Mouse (Mus musculus): Measurements from ENCODE around the gene Nr3c2. TPM values are rescaled to one million over a fixed set of nuclear protein-coding genes. Genes with fewer than 3 reads are reported as not detected.

The Nr3c2 gene
- polyA plus RNA-seq, 1 experiment from 2014 or later: 3.6 TPM

DNA sequence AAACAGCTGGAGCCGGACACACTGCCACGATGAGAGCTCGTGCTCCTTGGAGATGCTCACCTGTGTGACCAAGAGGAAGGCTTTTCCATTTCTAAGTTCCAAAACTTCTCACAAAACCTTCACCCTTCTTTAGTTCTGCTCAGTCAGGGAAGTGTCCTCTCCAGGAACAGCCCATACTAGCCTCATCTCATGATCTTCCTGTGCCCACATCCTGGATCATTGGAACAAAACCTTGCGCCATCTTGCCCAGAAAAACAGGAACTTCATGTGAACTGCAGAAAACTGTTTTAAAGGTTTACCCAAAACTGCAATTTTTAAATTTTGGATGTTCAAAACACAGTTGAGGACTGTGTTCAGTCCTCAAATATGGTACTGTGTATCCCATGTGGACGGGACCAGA, 142.0 kb downstream of the Nr3c2 start:
- no peak for ATAC-seq (ENCODE audit: low read depth)
- Histone ChIP-seq H3K4me2 (ENCODE audit: low read depth, low read length) (no peak overlapping the region), H3K36me3 (ENCODE audit: control insufficient read depth, insufficient read depth, low read length) (no peaks in the 10 kb centered on the region), H3K4me1 (replicated peaks; ENCODE audit: control insufficient read depth, insufficient read depth, low read length) (no peaks in the 10 kb centered on the region), H3K27me3 (ENCODE audit: control insufficient read depth, insufficient read depth, low read depth, low read length) (no peaks in the 10 kb centered on the region), H3K4me3 (ENCODE audit: low read length) (no peak overlapping the region), H3K9ac (ENCODE audit: low read length) (no peak overlapping the region), H3K27ac (ENCODE audit: low read length) (no peak overlapping the region), H3K9me3 (ENCODE audit: control insufficient read depth, low read length) (no peaks in the 10 kb centered on the region)
- WGBS: 91% methylated on average over 5 of the region's 5 CpGs

DNA sequence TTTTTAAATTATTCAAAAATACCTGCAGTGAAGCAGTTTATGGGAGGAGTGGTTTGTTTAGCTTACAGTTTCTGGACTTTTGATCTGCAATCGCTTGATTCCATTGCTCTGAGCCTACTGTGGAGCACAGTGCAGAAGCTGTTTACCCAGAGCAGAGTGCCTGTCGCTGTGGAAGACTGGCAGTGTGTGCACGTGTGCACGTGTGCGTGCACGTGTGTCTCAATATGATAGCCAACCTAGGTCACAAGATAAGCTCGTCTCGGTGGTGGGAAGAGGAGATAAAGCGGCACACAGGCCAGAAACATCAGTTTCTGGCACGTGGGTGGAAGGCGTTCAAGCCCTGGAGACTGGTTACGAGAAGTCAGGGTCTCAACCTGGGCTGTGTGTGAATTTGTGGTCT, 145.6 kb downstream of the Nr3c2 start:
- no peak overlapping the region for H3K27ac ChIP-seq (ENCODE audit: low read length)
- H3K4me2 ChIP-seq (ENCODE audit: low read depth, low read length): no peak overlapping the region
- no peak for ATAC-seq (ENCODE audit: low read depth)
- H3K36me3 ChIP-seq (ENCODE audit: control insufficient read depth, insufficient read depth, low read length): no peaks in the 10 kb centered on the region
- no peak overlapping the region for H3K9ac ChIP-seq (ENCODE audit: low read length)
- no peaks in the 10 kb centered on the region for H3K4me1 ChIP-seq (replicated peaks; ENCODE audit: control insufficient read depth, insufficient read depth, low read length)
- H3K9me3 ChIP-seq (ENCODE audit: control insufficient read depth, low read length): no peaks in the 10 kb centered on the region
- no peaks in the 10 kb centered on the region for H3K27me3 ChIP-seq (ENCODE audit: control insufficient read depth, insufficient read depth, low read depth, low read length)
- H3K4me3 ChIP-seq (ENCODE audit: low read length): no peak overlapping the region
- 62% methylated on average over 12 of the region's 12 CpGs for WGBS

DNA sequence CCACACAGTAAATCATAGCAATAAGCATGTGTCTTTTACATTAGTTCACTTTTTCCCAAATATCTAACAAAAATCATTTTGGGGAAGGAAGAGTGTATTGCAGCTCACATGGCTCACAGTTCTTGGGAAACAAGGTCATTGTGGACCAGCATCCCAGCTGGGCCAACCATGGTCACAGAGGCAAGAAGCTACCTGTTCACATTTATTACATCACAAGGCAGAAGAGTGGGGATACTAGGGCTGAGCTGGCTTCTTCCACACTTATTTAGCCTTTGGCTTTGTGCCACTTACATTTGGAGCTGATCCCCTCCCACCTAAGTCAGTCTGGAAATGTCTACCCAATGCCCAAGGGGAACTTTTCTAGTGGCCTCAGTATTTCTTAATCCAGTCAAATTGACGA, 146.5 kb downstream of the Nr3c2 start:
- H3K4me1 ChIP-seq (replicated peaks; ENCODE audit: control insufficient read depth, insufficient read depth, low read length): no peaks in the 10 kb centered on the region
- ATAC-seq (ENCODE audit: low read depth): no peak
- H3K36me3 ChIP-seq (ENCODE audit: control insufficient read depth, insufficient read depth, low read length): no peaks in the 10 kb centered on the region
- no peak overlapping the region for H3K9ac ChIP-seq (ENCODE audit: low read length)
- H3K9me3 ChIP-seq (ENCODE audit: control insufficient read depth, low read length): no peaks in the 10 kb centered on the region
- 82% methylated on average over 1 of the region's 1 CpGs for WGBS
- no peak overlapping the region for H3K4me2 ChIP-seq (ENCODE audit: low read depth, low read length)
- no peak overlapping the region for H3K27ac ChIP-seq (ENCODE audit: low read length)
- no peak overlapping the region for H3K4me3 ChIP-seq (ENCODE audit: low read length)
- H3K27me3 ChIP-seq (ENCODE audit: control insufficient read depth, insufficient read depth, low read depth, low read length): no peaks in the 10 kb centered on the region

DNA sequence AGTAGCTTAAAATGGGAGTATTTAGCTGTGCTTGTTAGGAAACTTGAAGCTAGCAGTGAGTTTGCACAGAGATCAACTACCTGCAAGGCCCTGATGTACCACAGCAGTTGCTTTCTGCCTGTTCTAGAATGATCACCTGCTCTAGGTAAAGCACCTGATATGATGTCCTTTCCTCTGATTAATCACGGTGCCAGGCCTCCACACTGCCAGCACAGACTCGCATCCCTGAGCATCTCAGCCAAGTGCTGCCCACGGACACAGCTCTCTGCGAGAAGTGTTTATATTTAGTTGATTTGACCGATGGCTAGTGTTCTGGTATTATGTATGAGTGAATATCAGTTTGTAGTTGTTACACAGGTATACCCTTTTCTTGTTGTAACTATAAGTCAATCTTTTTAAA, 147.0 kb downstream of the Nr3c2 start:
- Histone ChIP-seq H3K9ac (ENCODE audit: low read length) (no peak overlapping the region), H3K27ac (ENCODE audit: low read length) (no peak overlapping the region), H3K4me3 (ENCODE audit: low read length) (no peak overlapping the region), H3K9me3 (ENCODE audit: control insufficient read depth, low read length) (no peaks in the 10 kb centered on the region), H3K27me3 (ENCODE audit: control insufficient read depth, insufficient read depth, low read depth, low read length) (no peaks in the 10 kb centered on the region), H3K4me1 (replicated peaks; ENCODE audit: control insufficient read depth, insufficient read depth, low read length) (no peaks in the 10 kb centered on the region), H3K4me2 (ENCODE audit: low read depth, low read length) (no peak overlapping the region), H3K36me3 (ENCODE audit: control insufficient read depth, insufficient read depth, low read length) (no peaks in the 10 kb centered on the region)
- no peak for ATAC-seq (ENCODE audit: low read depth)
- WGBS: 65% methylated on average over 5 of the region's 5 CpGs

DNA sequence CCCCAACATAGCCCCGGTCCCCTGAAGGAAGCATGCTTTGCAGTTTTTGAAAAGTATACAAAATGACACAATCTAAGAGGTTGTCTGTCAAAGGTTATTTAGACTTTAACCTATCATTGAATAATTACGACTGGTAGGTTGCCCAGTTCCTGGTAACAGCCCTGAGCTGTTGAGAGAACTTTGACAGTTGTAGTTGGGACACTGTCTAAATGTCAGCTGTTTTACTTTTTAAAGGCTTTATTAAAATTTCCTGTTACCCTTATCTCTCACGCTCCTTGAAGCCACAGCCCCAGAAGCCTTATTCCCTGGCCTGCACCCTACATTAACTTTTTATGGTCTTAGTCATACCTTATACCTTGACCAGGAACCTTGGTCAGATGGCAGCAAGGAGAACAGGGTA, 147.5 kb downstream of the Nr3c2 start:
- Histone ChIP-seq H3K4me2 (ENCODE audit: low read depth, low read length) (no peak overlapping the region), H3K27me3 (ENCODE audit: control insufficient read depth, insufficient read depth, low read depth, low read length) (no peaks in the 10 kb centered on the region), H3K36me3 (ENCODE audit: control insufficient read depth, insufficient read depth, low read length) (no peaks in the 10 kb centered on the region), H3K4me3 (ENCODE audit: low read length) (no peak overlapping the region), H3K27ac (ENCODE audit: low read length) (no peak overlapping the region), H3K9ac (ENCODE audit: low read length) (no peak overlapping the region), H3K4me1 (replicated peaks; ENCODE audit: control insufficient read depth, insufficient read depth, low read length) (no peaks in the 10 kb centered on the region), H3K9me3 (ENCODE audit: control insufficient read depth, low read length) (no peaks in the 10 kb centered on the region)
- ATAC-seq (ENCODE audit: low read depth): no peak
- 41% methylated on average over 3 of the region's 3 CpGs for WGBS

- no peak overlapping the region for H3K9ac ChIP-seq (ENCODE audit: low read length)
- ATAC-seq (ENCODE audit: low read depth): no peak
- no peaks in the 10 kb centered on the region for H3K27me3 ChIP-seq (ENCODE audit: control insufficient read depth, insufficient read depth, low read depth, low read length)
- no peak overlapping the region for H3K4me3 ChIP-seq (ENCODE audit: low read length)
- no peaks in the 10 kb centered on the region for H3K9me3 ChIP-seq (ENCODE audit: control insufficient read depth, low read length)
- H3K4me2 ChIP-seq (ENCODE audit: low read depth, low read length): no peak overlapping the region
- no peaks in the 10 kb centered on the region for H3K36me3 ChIP-seq (ENCODE audit: control insufficient read depth, insufficient read depth, low read length)
- 64% methylated on average over 10 of the region's 10 CpGs for WGBS
- no peaks in the 10 kb centered on the region for H3K4me1 ChIP-seq (replicated peaks; ENCODE audit: control insufficient read depth, insufficient read depth, low read length)
- no peak overlapping the region for H3K27ac ChIP-seq (ENCODE audit: low read length)
Measured at GRCm38 (mm10) chr8:77051399-77052275, 152.4 kb downstream of the Nr3c2 start.

GRCm38 (mm10) chr8:77055492-77056021, 156.3 kb downstream of the Nr3c2 start:
- Histone ChIP-seq H3K27ac (ENCODE audit: low read length) (no peak overlapping the region), H3K9me3 (ENCODE audit: control insufficient read depth, low read length) (no peaks in the 10 kb centered on the region), H3K27me3 (ENCODE audit: control insufficient read depth, insufficient read depth, low read depth, low read length) (no peaks in the 10 kb centered on the region), H3K4me2 (ENCODE audit: low read depth, low read length) (no peak overlapping the region), H3K9ac (ENCODE audit: low read length) (no peak overlapping the region), H3K4me3 (ENCODE audit: low read length) (no peak overlapping the region), H3K36me3 (ENCODE audit: control insufficient read depth, insufficient read depth, low read length) (no peaks in the 10 kb centered on the region), H3K4me1 (replicated peaks; ENCODE audit: control insufficient read depth, insufficient read depth, low read length) (no peaks in the 10 kb centered on the region)
- WGBS: 91% methylated on average over 3 of the region's 3 CpGs
- no peak for ATAC-seq (ENCODE audit: low read depth)

DNA sequence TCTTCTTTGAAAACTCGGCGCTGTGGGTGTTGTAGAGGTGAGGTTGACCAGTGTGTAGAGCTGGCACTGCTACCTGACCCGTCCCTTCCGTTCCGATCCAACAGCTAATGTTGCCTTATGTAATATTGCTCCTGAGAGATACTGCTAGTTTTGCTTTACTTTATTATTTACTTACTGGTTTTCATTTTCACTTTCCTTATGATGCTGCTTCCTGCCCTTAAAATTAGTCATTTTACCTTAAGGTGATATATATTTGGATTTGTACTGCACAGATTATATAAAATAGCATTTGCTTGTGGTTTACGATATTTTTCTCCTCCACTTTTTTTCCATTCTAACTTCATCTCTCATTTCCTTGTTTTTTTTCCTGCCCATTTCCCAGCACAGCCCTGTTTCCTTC, 157.6 kb downstream of the Nr3c2 start:
- ATAC-seq (ENCODE audit: low read depth): no peak
- 88% methylated on average over 6 of the region's 6 CpGs for WGBS
- no peaks in the 10 kb centered on the region for H3K4me1 ChIP-seq (replicated peaks; ENCODE audit: control insufficient read depth, insufficient read depth, low read length)
- H3K27ac ChIP-seq (ENCODE audit: low read length): no peak overlapping the region
- H3K36me3 ChIP-seq (ENCODE audit: control insufficient read depth, insufficient read depth, low read length): no peaks in the 10 kb centered on the region
- no peaks in the 10 kb centered on the region for H3K9me3 ChIP-seq (ENCODE audit: control insufficient read depth, low read length)
- no peak overlapping the region for H3K9ac ChIP-seq (ENCODE audit: low read length)
- H3K4me3 ChIP-seq (ENCODE audit: low read length): no peak overlapping the region
- no peak overlapping the region for H3K4me2 ChIP-seq (ENCODE audit: low read depth, low read length)
- no peaks in the 10 kb centered on the region for H3K27me3 ChIP-seq (ENCODE audit: control insufficient read depth, insufficient read depth, low read depth, low read length)

DNA sequence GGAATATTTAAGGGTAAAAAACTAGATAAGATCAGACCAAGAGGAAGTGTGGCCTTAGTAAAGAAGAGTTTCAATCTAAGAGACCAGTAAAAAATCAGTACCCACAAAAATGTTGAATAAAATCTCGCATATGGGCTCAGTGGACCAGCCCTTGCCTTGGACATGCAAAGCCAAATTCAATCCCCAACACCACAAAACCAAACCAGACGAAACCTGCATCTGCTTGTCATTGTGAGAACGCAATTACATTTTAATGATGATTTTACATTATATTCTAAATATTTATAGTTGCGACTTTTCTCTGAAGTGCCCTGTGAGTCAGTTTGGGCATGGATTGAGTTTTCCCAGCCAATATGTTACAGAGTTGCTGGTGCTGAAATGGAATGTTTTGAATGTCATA, 183.4 kb downstream of the Nr3c2 start:
- H3K27me3 ChIP-seq (ENCODE audit: control insufficient read depth, insufficient read depth, low read depth, low read length): no peaks in the 10 kb centered on the region
- H3K36me3 ChIP-seq (ENCODE audit: control insufficient read depth, insufficient read depth, low read length): no peaks in the 10 kb centered on the region
- no peak overlapping the region for H3K4me3 ChIP-seq (ENCODE audit: low read length)
- no peak overlapping the region for H3K4me2 ChIP-seq (ENCODE audit: low read depth, low read length)
- 62% methylated on average over 4 of the region's 4 CpGs for WGBS
- H3K9me3 ChIP-seq (ENCODE audit: control insufficient read depth, low read length): no peaks in the 10 kb centered on the region
- H3K27ac ChIP-seq (ENCODE audit: low read length): no peak overlapping the region
- H3K4me1 ChIP-seq (replicated peaks; ENCODE audit: control insufficient read depth, insufficient read depth, low read length): no peaks in the 10 kb centered on the region; the same call in 1 of the 2 replicates
- ATAC-seq (ENCODE audit: low read depth): no peak
- H3K9ac ChIP-seq (ENCODE audit: low read length): no peak overlapping the region
